Mouse (Mus musculus): ENCODE data around the gene Fam163b.
A peak's percentile ranks its signal among the peaks of the same experiment; 100 is the strongest.

The Fam163b gene

GRCm38 (mm10) chr2:27086483-27087010, 55.7 kb downstream of the Fam163b start:
- DNase-seq (ENCODE audit: low spot score), result no peak

- DNase-seq (ENCODE audit: low spot score), result no peak
Measured at GRCm38 (mm10) chr2:27085801-27086200, 56.5 kb downstream of the Fam163b start.

DNA sequence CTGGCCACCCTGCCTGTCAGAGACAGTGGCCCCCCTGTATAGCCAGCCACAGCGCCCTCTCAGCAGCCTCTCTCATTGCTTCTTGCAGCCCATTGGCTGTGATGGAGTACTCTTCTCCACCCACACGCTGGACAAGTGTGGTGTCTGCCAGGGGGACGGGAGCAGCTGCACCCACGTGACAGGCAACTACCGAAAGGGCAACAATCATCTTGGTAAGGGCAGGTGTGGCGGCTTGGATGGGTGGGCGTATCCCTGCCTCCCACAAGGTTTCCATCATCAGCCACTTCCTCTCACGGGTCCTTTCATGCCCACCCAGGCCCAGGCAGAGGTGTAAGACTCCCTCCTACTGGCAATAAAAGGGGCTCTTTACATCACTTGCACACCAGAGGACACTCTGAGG, 57.3 kb downstream of the Fam163b start:
- no peak for DNase-seq (ENCODE audit: low spot score)

- DNase-seq (ENCODE audit: low spot score), result no peak
Measured at GRCm38 (mm10) chr2:27083761-27084475, 58.4 kb downstream of the Fam163b start.

- DNase-seq (ENCODE audit: low spot score), result peak; percentile 29
Measured at GRCm38 (mm10) chr2:27079649-27080048, 62.6 kb downstream of the Fam163b start.

- DNase-seq (ENCODE audit: low spot score), result peak; percentile 76
Measured at GRCm38 (mm10) chr2:27079152-27079584, 63.1 kb downstream of the Fam163b start, which contains the start of gene Adamtsl2. TSS of gene Adamtsl2 (plus strand) at chr2:27079379.

GRCm38 (mm10) chr2:27078312-27078711, 64.0 kb downstream of the Fam163b start:
- no peak for DNase-seq (ENCODE audit: low spot score)

GRCm38 (mm10) chr2:27077655-27078244, 64.5 kb downstream of the Fam163b start:
- peak; percentile 25 for DNase-seq (ENCODE audit: low spot score)

GRCm38 (mm10) chr2:27075485-27075884, 66.8 kb downstream of the Fam163b start:
- DNase-seq (ENCODE audit: low spot score), result peak; percentile 41

- no peak for DNase-seq (ENCODE audit: low spot score)
Measured at GRCm38 (mm10) chr2:27074804-27075203, 67.5 kb downstream of the Fam163b start.

DNA sequence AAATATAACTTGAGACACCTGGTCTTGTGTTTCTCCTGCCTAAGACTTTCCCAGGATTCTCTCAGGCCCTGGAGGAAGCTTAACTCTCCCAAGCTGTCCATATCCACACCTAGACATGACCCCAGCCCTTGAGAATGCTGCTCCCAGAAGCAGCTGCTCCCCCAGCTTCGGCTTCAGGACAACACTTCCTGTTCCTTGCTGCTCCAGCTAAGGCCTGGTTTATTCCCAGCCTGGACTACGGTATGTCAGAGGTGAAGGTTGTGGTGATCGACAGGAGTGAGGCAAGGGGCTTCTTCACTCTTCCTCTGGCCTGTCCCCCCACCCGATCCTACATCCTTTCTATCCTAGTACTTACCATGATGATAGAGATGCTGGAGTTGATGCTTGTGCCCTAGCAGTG, 68.9 kb downstream of the Fam163b start:
- DNase-seq (ENCODE audit: low spot score), result no peak

- DNase-seq (ENCODE audit: low spot score), result no peak
Measured at GRCm38 (mm10) chr2:27071978-27072377, 70.3 kb downstream of the Fam163b start, which contains the start of gene Mymk. TSS of gene Mymk (minus strand) at chr2:27072179.

DNA sequence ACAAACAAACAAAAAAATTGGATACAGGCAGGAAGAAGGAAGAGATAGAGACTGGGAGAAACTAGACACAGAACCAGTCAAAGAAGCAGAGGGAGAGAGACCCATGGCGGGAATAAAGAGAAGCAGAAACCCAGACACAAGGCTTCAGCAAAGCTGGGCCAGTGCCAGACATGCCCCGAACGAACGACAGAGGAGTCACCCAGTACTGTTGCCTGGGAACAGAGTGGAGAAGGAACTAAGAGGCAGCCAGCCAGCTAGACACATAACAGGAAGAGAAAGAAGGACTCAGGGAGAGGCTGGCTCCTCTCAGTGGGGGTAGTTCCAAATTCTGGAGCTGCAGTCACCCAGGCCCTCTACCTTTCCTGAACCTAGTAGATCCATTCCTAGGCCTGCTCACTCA, 71.2 kb downstream of the Fam163b start:
- peak; percentile 69 for DNase-seq (ENCODE audit: low spot score)

GRCm38 (mm10) chr2:27070247-27070813, 72.0 kb downstream of the Fam163b start:
- no peak for DNase-seq (ENCODE audit: low spot score)

GRCm38 (mm10) chr2:27069646-27070045, 72.6 kb downstream of the Fam163b start:
- no peak for DNase-seq (ENCODE audit: low spot score)

DNA sequence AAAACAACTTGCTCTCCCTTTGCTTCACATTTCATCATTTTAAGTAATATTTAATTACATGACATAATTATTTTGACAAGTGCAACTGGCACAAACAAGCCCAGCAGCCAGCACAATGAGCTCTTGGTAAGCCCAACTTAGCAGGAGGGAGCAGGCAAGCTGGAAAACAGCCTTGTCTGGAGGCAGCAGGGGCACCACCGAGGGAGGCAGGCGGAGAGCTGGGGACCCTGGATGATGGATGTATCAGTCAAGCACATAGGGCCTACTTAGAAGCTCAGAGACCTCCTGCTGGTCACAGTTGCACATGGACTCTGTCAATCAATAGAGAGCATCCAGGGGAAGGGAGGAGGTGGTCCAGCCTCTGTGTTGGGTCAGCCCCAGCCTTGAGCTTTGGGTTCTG, 74.3 kb downstream of the Fam163b start:
- DNase-seq (ENCODE audit: low spot score), result no peak

- no peak for DNase-seq (ENCODE audit: low spot score)
Measured at GRCm38 (mm10) chr2:27067124-27067523, 75.2 kb downstream of the Fam163b start.
